In the genomic region with DNA sequence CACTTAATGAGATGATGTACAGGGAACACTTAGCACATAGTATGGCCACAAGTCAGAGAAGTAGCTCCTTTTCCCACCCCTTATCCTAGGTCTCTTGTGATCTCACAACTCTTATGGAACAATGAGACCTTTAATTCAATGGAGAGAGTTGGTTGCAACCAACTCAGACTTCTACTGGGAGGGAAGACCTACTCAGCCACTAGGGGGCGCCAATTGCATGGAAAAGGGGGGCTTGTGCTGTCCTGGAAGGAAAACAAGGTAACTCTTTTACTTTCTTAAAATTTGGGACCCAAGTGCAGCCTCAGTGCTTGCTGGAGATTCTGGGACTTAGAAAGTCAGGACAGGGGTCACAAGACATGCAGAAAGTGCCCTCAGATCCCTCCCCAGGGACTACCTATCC, we compare ENCODE assay signal across 7 mouse cellular contexts.
A peak's percentile ranks its signal among the peaks of the same experiment; 100 is the strongest.
DNase-seq lines count a peak whose midpoint lies in the region; ATAC-seq lines count a peak whose summit lies in the region.

No protein-coding gene starts in this region.

- ATAC-seq in granulocyte monocyte progenitor cell, adult 5-6 weeks (replicated peaks; ENCODE audit: poor library complexity, severe bottlenecking) = peak; percentile 50; the same call in 1 of the 2 replicates
- ATAC-seq in megakaryocyte progenitor cell, adult 5-6 weeks (replicated peaks; ENCODE audit: poor library complexity) = peak; percentile 65

- DNase-seq in CD8-positive naive resting alpha-beta T cell, adult 2 months (ENCODE audit: low read depth in 2 of 2, low spot score in 2 of 2) = peak; percentile 61
- peak; percentile 84 for DNase-seq in NIH3T3 (ENCODE audit: low read depth)
- DNase-seq in cerebellum, adult 9-11 months = peak; percentile 48
- peak; percentile 79 to 85 for DNase-seq in layer of hippocampus, postnatal 10 days (ENCODE audit: low spot score in 2 of 2)
- DNase-seq in spleen, postnatal 4 days (ENCODE audit: low spot score in 2 of 2) = peak; percentile 36 to 85

Comparison
In these comparisons a context has a peak if more than half of its experiments do, and no peak if none do; other contexts are left out.
1. Peak in every context shown above with its lines: DNase-seq and ATAC-seq.